Mouse (Mus musculus) kidney, postnatal 25 days (tissue): ENCODE results near the gene Gid4.
A peak's percentile ranks its signal among the peaks of the same experiment; 100 is the strongest.
"Not testable (repeated sequence)": the region's sequence is repeated elsewhere in the genome, so short reads cannot be mapped to it uniquely, and the experiment has no call there.

Experiments
- DNase-seq, 2 experiments: peaks; one replicate each; pipeline ENCODE4 v3.0.0; 2021; ENCODE audit warnings: mixed read lengths in 2 of 2

Gene Gid4

DNA sequence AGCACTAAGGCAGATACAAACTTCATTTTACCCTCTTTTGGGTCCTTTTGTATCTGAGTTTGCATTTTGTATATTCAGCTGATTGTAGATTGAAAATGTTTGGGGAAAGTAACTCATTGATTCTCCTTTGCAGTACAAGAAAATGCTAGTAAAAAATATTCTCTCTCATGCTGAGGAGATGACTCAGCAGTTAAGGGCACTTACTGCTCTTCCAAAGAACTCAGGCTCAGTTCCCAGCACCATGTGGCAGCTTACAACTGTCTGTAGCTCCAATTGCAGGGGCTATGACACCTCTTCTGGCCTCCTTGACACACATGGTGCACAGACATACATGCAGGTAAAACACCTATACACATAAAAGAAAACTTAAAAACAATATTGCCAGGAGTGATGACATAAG, 16.6 kb downstream of the Gid4 start:
- no peak for DNase-seq

DNA sequence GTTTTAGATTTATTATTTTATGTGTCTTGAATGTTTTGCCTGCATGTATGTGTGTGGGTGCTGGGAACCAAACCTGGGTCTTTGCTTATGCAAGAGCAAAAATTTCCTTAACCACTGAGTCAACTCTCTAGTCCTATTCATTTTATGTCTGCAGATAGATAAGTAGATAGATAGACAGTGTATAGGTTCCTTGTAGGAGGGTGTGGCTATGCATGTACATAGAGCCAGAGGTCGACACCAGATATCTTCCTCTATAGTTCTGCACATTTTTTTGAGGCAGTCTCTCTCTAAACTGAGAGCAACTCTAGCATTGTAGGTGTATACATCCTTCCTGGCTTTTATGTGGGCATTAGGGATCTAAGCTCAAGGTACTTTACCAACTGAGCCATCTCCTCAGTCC, 18.2 kb downstream of the Gid4 start:
- DNase-seq = no peak

DNA sequence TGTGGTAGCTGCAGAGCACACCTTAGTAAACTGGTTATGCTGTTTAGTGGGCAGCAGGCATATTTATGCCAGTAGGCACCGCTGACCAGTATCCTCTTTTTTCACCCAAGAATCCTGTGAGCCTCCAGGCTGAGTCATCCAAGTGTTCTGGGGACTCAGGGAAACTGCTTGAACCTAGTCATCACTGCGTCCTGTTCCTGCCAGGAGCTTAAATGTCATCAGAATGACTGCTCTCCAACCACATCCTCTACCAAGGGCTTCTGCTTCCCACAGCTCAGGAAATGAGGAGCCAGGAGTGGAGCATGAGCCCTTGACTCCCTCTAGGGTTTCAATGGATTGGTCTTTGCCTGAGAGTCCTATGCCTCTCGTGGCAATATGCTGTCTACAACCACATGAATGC, 19.7 kb downstream of the Gid4 start:
- DNase-seq = no peak

DNA sequence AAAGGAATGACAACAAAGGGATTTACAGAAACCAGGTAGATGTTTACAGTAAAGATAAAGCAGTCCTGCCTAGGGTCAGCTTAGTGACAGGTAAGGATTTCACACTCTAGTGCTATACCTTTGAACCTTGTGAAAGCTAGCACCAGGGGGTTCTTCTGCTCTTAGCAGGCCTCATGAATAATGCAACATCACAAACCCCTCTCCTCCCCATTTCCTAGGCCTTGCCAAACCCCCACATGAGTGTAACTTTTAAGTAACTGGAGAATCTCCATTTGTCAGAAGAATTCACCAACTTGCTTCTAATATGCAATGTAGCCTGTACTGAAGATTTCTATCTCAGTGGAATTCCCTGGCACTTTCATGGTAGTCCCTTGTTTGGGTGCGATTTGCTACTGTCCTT, 22.7 kb downstream of the Gid4 start:
- DNase-seq = not testable (repeated sequence)

DNA sequence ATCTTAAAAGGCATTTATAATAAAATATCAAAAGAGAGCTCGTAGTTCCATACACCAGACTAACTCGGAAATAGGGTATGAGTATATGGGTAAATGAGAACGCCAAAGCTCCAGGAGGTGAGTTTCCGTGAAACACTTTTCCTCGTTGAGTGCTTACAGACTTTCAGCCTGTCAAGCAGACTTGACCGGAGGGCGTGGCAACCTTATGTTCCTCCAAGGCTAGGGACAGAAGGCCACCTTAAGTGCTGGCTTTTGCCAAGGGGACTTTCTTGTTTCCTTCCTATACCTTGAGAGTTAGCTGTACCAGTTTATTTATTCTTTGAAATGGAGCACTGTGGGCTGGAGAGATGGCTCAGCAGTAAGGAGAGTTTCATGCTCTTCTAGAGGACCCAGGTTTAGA, 23.2 kb downstream of the Gid4 start:
- DNase-seq = no peak

DNA sequence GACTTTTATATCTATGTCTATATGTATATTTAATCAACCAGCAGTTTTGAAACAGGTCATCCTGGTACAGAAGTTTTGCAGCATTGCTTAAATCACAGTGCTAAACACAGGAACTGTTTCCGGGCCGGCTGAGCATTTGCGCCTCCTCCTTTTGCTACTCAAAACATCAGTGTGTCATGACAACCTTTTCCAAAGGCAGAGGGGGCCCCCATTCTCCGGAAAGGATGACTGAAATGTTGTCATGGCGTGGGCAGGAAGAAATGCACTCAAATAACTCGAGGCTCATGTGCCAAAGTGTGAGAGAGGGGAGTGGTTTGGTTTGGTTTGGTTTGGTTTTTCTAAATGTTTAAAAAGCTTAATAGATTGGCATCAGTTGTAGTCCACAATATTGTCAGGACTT, 26.0 kb downstream of the Gid4 start:
- no peak for DNase-seq

DNA sequence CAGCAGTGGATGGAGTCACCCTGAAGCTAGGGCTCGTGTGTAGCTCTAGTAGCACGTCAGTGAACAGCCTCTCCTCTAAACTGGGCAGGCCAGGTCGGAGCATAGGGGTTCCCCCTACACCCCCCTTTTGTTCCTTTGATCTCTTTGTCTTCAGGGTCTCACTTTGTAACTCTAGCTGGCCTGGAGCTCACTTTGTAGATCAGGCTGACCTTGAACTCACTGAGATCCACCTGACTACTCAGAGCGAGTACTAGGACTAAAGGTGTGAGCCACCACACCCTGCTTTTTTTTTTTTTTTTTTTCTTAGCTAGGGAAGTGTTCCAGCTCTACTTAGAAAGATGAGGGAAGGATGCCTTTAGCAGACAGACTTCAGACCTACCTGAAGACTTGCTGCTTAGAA, 27.1 kb downstream of the Gid4 start:
- DNase-seq = no peak

DNA sequence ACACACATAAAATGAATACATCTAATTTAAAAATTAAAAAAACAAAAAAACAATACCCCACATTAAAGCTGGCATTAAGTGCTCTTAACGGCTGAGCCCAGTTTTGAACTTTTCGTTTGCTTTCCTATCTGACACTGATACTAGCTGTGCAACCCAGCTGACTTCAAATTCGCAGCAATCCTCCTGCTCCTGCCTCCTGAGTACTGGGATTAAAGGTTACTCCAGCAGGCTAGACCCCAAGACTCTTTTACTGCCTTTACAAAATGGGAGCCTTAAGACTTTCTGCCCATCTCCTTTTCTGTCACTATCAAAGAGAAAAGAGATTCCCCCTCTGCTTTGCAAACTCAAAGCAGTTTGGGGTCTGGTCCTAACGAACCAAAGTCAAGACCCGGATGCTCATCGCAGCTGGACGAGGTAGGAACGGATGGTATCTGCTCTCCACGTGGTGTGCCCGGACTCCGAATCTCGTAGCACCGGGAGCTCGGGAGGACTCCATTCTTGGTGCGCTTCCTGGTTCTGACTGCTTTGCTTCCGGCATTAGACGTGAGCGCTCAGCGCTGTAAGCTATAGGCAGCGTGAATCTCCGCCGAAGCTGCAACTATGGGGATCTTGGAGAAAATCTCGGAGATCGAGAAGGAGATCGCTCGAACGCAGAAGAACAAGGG, 37.3 kb downstream of the Gid4 start, which contains the start of gene Drg2:
Gene Drg2 (plus strand): TSS at position 512 of the 665 bp plus-strand sequence.
- DNase-seq = peak; percentile 88 to 92

DNA sequence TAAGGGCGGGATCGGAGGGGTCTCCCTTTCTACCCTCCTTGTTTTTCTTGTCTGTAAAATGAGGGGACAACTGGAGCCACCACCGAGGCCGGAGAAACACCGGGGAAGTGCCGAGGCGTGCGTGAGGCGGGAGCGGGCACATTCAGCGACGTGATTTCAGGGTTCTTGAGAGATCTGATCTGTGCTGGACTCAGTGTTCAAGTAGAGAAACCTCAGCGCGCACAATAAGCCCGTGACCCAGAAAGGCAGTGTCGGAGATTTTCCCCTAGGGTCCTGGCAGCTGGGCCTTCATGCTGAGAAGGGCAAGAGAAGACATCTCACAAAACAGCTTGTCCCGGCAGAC, 37.8 kb downstream of the Gid4 start:
- DNase-seq = no peak

DNA sequence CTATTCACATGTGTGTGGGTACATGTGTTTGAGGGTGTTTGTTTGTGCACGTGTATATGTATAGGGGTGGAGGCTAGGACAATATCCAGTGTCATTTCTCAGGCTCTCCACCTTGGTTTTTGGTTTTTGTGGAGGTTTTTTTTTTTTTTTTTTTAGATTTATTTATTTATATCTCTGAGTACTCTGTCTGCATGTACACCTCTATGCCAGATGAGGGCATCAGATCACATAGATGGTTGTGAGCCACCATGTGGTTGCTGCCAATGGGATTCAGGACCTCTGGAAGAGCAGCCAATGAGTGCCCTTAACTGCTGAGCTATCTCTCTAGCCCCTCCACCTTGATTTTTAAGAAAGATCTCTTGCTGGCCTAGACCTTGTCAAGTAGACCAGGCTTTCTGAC, 41.0 kb downstream of the Gid4 start:
- DNase-seq = no peak

DNA sequence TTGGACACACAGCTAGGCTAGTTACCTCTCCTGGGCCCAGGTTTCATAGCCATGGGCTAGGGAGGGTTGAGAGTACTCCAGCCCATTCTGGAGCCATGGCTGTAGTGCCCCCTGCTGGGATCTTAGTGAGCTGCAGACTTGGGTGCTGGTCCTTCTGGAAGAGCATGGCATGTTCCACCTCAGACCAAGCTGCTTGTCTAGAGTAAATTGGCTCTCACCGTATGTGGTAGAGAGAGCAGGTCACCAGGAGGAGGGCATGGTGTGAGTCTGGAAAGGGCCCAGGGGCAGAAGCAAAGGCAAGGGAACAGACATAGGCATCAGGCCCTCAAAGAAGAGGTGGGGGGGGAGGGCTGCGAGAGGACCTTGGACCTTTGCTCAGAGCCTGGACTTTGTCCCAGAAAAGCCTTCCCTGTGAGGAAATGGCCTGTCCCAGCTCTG, 49.0 kb downstream of the Gid4 start:
- peak; percentile 82 to 93 for DNase-seq

DNA sequence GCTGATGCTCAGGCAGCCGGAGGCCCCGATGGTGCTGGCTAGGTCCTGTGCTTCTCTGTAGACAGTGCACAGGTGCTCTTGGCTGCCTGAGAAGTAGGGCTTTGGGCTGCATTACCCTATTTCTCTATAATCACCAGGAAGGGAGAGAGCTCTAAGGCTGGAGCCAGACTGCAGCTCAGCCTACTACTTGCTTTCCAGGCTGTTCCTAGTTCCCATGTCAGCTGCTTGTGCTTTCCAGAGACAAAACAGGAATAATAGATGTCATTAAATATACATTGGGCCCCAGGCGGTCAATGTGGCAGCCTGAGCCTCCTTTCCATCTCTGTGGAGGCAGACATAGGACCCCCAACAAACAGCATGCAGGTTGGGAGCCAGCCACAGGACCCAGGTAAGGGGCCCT, 52.1 kb downstream of the Gid4 start, which contains the start of gene Myo15:
Gene Myo15 (plus strand): TSS at position 301 of the 400 bp plus-strand sequence.
- no peak for DNase-seq

DNA sequence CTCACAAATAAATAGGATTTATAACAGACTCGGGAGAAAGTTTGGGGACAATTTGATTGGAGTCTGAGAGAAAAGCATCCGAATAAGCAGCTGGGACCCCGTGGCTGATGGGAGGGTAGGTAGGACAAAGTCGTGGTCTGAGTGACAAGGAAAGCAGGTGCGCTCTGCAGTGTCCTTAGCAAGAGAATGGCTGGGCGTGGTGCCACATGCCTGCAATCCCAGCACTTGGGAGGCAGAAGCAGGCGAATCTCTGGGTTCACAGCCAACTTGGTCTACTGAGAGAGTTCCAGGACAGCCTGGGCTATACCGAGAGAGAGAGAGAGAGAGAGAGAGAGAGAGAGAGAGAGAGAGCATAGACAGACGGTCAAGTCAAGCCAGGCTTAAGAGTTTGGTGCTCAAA, 53.8 kb downstream of the Gid4 start:
- no peak for DNase-seq

DNA sequence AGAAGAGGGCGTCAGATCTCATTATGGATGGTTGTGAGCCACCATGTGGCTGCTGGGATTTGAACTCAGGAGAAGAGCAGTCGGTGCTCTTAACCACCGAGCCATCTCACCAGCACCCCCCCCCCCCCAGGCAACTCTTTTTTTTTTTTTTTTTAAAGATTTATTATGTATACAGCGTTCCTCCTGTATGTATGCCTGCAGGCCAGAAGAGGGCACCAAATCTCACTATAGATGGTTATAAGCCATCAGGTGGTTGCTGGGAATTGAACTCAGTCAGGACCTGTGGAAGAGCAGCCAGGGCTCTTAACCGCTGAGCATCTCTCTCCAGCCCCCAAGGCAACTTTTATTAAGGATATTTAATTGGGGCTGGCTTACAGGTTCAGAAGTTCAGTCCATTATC, 57.6 kb downstream of the Gid4 start:
- no peak for DNase-seq

DNA sequence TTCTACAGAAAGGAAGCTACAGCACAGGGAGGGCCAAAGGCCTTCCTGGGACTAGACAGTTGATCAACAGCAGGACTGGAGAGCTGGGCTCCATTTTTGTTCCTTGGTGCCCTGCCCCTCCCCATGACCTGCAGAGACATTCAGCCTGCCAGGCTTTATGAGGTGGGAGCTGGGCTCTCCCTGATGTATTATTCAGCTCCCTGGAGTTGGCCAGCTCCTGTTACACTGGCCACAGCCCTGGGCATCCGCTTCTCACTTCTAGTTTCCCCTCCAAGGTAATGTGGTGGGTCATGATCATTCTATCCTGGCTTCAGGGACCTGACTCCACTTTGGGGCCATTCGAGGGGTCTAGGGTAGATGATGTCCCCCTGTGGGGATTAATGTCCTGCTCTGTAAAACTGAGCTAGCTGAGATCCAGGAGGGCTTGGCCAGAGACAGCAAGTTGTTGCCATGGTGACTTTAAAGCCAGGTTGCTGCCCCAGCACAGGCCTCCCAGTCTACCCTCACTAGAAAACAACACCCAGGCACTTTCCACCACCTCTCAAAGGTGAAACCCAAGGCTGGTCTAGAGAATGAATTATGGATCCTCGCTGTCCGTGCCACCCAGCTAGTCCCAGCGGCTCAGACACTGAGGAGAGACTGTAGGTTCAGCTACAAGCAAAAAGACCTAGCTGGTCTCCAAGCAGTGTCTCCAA, 58.9 kb downstream of the Gid4 start:
- DNase-seq = no peak

DNA sequence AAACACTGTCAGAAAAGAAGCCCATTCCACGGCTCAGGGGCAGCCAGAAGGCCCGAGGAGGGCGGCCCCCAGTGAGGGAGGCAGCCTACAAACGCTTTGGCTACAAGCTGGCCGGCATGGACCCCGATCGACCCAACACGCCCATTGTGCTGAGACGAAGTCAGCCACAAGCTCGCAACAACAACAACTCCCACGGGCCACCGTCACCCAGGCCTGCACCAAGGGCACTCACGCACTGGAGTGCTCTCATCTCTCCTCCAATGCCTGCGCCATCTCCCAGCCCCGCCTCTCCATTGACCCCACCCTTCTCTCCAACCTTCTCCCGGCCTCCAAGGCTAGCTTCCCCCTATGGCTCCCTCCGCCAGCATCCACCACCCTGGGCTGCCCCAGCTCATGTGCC, 61.2 kb downstream of the Gid4 start:
- no peak for DNase-seq

DNA sequence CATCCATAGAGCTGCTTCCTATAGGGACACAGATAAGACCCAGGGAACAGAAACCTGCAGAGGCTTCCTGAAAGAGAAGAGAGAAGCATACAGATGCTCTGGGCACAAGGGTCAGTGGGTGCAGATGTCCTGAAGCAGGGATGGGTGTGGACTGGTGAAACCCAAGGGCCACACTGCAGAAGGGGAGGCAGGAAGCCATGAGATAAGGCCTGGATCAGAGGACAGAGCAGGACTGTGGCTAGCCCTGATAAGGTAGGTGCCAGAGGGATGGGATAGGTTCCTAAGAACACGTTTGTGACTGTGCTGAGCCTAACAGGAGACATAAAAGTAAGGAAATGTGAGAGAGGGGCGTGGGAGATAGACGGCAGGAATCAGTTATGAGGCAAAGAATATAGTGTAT, 69.3 kb downstream of the Gid4 start:
- no peak for DNase-seq

DNA sequence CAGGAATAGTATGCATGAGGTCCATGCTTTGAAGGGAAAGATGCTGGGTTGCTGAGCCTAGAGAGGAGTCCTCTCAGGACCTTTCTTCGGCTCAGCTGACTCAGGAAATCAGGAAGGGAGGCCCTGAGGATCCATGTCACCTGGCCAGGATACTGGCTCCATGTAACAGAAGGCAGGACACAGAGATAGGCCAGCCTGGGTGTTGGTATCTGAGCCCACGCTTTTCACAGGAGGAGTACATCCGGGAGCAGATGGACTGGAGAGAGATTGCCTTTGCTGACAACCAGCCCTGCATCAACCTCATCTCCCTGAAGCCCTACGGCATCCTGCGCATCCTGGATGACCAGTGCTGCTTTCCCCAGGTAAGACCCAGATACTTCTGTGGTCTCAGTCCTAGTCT, 75.8 kb downstream of the Gid4 start:
- no peak for DNase-seq

DNA sequence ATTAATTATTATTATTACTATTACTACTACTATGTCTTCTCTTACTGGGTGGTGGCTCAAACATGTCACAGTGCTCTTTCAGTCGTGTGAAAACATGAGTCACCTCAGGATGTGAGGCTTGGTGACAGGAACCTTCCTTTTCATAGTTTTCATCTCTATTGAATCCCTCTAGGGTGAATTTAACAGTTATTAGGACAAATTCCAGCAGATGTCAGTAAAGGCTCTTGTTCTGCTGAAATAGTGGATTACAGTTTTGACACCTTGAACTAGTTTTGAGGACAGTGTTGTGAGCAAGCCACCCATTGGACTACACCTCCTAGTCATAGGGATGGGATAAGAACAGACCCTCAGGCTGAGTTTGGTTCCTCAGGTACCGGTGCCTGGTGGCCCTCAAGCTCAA, 78.7 kb downstream of the Gid4 start:
- DNase-seq = no peak
